Mouse (Mus musculus) liver, embryonic 15.5 days (tissue): Measurements from ENCODE around the gene Tpd52l2. TPM values are rescaled to one million over a fixed set of nuclear protein-coding genes. Genes with fewer than 3 reads are reported as not detected.

Source experiments
- ATAC-seq: fragments of 200-750 bp; cut with Nextera tagmentation; 2 replicates; pipeline ENCODE4 v1.8.0; 2017; ENCODE audit warnings: moderate number of reproducible peaks, mild to moderate bottlenecking, moderate library complexity; ENCODE audit not compliant: insufficient read depth
- H3K27ac ChIP-seq: fragments of 300-500 bp; sonication (generic); replicated peaks from 2 replicates; pipeline ENCODE4 v1.5.1; 2015; ENCODE audit warnings: mild to moderate bottlenecking, inconsistent platforms
- H3K27me3 ChIP-seq: fragments of 300-500 bp; sonication (generic); 2 replicates; pipeline ENCODE4 v1.6.1; 2015; ENCODE audit warnings: mild to moderate bottlenecking, inconsistent platforms
- H3K36me3 ChIP-seq: fragments of 300-500 bp; sonication (generic); replicated peaks from 2 replicates; pipeline ENCODE4 v1.6.1; 2015; ENCODE audit warnings: moderate library complexity, mild to moderate bottlenecking, inconsistent platforms
- H3K4me1 ChIP-seq: fragments of 300-500 bp; sonication (generic); replicated peaks from 2 replicates; pipeline ENCODE4 v1.6.1; 2015; ENCODE audit warnings: inconsistent platforms
- H3K4me2 ChIP-seq: fragments of 300-500 bp; sonication (generic); 2 replicates; pipeline ENCODE4 v1.6.1; 2015; ENCODE audit warnings: moderate library complexity, mild to moderate bottlenecking, inconsistent platforms
- H3K4me3 ChIP-seq: fragments of 300-500 bp; sonication (generic); replicated peaks from 2 replicates; pipeline ENCODE4 v1.5.1; 2015; ENCODE audit warnings: mild to moderate bottlenecking, inconsistent platforms
- H3K9ac ChIP-seq: fragments of 300-500 bp; sonication (generic); 2 replicates; pipeline ENCODE4 v1.6.1; 2015; ENCODE audit warnings: moderate library complexity, mild to moderate bottlenecking, inconsistent platforms
- H3K9me3 ChIP-seq: fragments of 300-500 bp; sonication (generic); replicated peaks from 2 replicates; pipeline ENCODE4 v1.6.1; 2016; ENCODE audit warnings: inconsistent platforms
- WGBS: fragments of 180-500 bp; shearing (Covaris S2); methylation state at CpG from one replicate; pipeline ENCODE4 v1.1.7; 2015; ENCODE audit warnings: mixed read lengths; ENCODE audit not compliant: insufficient replicate concordance; 5-methylcytosine and 5-hydroxymethylcytosine counted together
- polyA plus RNA-seq: library from polyadenylated mRNA; unstranded; fragments of >200 nt; fragmentation: Nextera tagmentation; extraction: Ambion mirVana; gene quantifications from 2 replicates; pipeline ENCODE4 v1.2.1, GENCODE M21; 2015

Gene Tpd52l2
- polyA plus RNA-seq, 1 experiment from 2014 or later, result 68.4 TPM

DNA sequence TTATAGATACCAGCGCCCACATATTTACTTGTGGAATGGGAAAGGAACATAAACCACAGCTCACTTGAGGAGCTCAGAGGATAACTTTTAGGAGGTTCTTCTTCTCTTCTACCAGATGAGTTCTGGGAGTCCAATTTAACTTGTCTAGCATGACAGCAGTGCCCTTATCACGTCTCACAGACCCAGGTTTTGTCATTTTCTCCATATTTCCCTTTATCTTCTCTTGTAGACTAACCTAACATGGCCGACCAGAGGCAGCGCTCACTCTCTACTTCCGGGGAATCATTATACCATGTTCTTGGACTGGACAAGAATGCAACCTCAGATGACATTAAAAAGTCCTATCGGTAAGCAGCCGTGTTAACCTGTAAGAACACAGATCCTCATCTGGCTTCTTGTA is 49.2 kb downstream of the Tpd52l2 start:
- WGBS, result 42% methylated on average over 7 of the region's 7 CpGs
- no peaks in the 10 kb centered on the region for H3K27me3 ChIP-seq
- no peak overlapping the region for H3K9ac ChIP-seq
- peaks cover 35% of the 10 kb centered on the region for H3K4me1 ChIP-seq
- peak overlapping the region; percentile 9 for H3K4me2 ChIP-seq
- H3K27ac ChIP-seq, result peak overlapping the region; percentile 69
- H3K9me3 ChIP-seq, result no peaks in the 10 kb centered on the region
- peaks cover 52% of the 10 kb centered on the region for H3K36me3 ChIP-seq
- H3K4me3 ChIP-seq, result no peak overlapping the region
- ATAC-seq, result peak; percentile 66

DNA sequence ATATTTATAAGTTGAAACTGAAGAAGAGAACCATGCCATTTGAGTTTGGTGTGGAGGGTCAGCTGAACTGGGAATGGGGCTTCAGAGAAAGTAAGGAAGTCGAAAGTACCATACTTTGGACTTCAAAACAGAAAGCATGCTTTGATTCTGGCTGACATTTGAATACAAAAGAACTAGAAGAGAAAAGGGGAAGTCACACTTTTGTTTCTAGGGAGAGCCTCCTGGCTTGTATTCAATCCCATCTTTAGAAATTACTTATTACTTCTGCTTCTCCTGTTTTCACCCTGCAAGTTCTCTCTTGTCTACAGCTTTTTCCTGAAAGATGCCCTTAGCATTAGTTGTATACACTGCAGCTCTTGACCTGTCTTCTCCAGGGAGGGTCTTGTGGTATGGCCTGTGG is 51.3 kb downstream of the Tpd52l2 start:
- no peak for ATAC-seq
- 41% methylated on average over 1 of the region's 1 CpGs for WGBS

DNA sequence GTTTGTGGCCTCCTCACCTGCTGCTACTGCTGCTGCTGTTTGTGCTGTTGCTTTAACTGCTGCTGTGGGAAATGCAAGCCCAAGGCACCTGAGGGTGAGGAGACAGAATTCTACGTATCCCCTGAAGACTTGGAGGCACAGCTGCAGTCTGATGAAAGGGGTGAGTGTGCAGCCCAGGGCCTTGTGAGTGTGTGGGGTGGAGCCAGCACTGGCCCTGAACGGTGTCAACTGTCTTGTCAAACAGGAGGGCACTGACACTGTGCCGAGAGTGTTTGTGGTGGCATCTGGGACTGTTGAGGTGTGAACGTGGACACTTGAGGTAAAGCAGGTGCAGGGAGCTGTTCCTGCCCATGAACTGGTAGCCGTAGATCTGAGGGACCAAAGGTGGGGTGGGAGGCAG is 51.7 kb downstream of the Tpd52l2 start:
- H3K27ac ChIP-seq, result no peak overlapping the region
- peaks cover 35% of the 10 kb centered on the region for H3K4me1 ChIP-seq
- H3K9me3 ChIP-seq, result no peaks in the 10 kb centered on the region
- no peak overlapping the region for H3K9ac ChIP-seq
- no peaks in the 10 kb centered on the region for H3K27me3 ChIP-seq
- H3K4me3 ChIP-seq, result no peak overlapping the region
- H3K36me3 ChIP-seq, result peaks cover 68% of the 10 kb centered on the region
- 90% methylated on average over 5 of the region's 5 CpGs for WGBS
- no peak for ATAC-seq
- H3K4me2 ChIP-seq, result no peak overlapping the region

More for the DNA sequence above, 51.3 kb downstream of the Tpd52l2 start:
- Histone ChIP-seq H3K27ac (no peak overlapping the region), H3K4me2 (no peak overlapping the region), H3K9me3 (no peaks in the 10 kb centered on the region), H3K4me1 (peaks cover 35% of the 10 kb centered on the region), H3K27me3 (no peaks in the 10 kb centered on the region), H3K9ac (no peak overlapping the region), H3K36me3 (peaks cover 66% of the 10 kb centered on the region), H3K4me3 (no peak overlapping the region)

DNA sequence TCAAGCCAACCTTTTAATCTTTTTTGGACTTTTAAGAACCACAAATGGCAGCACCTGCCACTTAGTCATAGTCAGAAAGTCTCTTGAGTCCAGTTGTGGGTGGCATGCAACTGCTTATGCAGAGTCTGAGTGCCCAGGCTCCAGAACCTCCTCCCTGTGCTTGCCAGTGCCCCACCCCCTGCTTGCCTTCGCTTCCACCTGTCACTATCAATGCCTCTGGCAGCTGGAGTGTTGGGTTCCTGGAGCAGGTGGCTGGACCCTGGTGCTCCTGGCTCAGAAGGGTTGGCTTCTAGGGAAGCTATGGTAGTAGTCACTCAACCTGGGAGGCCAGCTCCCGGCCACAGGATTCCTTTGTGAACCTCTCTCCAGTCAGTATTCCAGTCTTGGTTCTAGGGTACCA is 53.3 kb downstream of the Tpd52l2 start:
- no peaks in the 10 kb centered on the region for H3K27me3 ChIP-seq
- H3K9me3 ChIP-seq, result no peaks in the 10 kb centered on the region
- no peak overlapping the region for H3K9ac ChIP-seq
- peaks cover 35% of the 10 kb centered on the region for H3K4me1 ChIP-seq
- no peak for ATAC-seq
- WGBS, result 55% methylated on average over 2 of the region's 2 CpGs
- H3K4me3 ChIP-seq, result no peak overlapping the region
- peaks cover 76% of the 10 kb centered on the region for H3K36me3 ChIP-seq
- no peak overlapping the region for H3K4me2 ChIP-seq
- no peak overlapping the region for H3K27ac ChIP-seq

DNA sequence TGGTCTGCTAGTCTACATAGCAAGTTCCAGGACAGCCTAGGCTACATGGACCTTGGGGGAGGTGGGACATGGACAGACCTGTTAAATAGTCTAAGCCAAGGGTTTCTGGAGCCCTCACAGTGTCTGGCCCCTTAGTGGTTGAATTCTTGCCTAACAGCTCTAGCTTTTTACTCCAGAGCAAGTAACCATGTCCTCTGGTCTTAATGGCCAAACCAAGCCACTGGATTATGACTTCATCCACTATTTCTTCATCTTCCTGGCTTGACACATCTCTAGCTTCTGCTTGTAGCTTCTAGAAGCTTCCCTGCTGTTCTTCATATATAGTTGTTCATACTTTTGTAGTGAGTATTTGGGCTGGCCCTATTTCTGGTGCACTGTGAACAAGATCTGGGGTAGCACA is 56.8 kb downstream of the Tpd52l2 start:
- Histone ChIP-seq H3K4me2 (no peak overlapping the region), H3K9ac (no peak overlapping the region), H3K27ac (peak overlapping the region; percentile 16; the same call in 1 of the 2 replicates), H3K9me3 (no peaks in the 10 kb centered on the region), H3K4me3 (no peak overlapping the region), H3K4me1 (peaks cover 12% of the 10 kb centered on the region), H3K27me3 (no peaks in the 10 kb centered on the region), H3K36me3 (peaks cover 52% of the 10 kb centered on the region)
- 0 out of 2 replicates have a peak, but pooled peaks have one; percentile 8 for ATAC-seq

DNA sequence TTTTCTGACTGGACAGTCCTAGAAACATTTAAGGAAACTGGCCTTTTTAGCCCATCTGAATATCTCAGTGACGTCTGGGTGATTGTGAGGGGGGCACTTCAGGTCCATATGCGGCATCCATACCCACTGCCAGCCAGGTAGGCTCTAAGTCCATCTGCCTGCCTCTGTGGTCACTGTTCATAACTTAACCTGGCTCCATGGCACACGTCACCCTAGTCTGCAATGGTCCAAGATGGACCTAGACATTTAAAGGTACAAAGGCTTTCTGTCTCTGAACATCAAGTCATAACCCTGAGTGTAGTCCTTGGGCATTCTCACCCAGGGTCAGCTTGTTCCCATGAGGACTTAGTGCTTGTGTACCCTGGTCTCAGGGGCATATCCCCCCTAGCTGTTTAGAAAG is 70.4 kb downstream of the Tpd52l2 start:
- no peak overlapping the region for H3K9ac ChIP-seq
- H3K27me3 ChIP-seq, result no peaks in the 10 kb centered on the region
- ATAC-seq, result no peak
- no peaks in the 10 kb centered on the region for H3K9me3 ChIP-seq
- no peak overlapping the region for H3K4me2 ChIP-seq
- peaks cover 5% of the 10 kb centered on the region for H3K36me3 ChIP-seq
- H3K27ac ChIP-seq, result no peak overlapping the region
- 79% methylated on average over 3 of the region's 3 CpGs for WGBS
- H3K4me3 ChIP-seq, result no peak overlapping the region
- peaks cover 40% of the 10 kb centered on the region for H3K4me1 ChIP-seq

Other genes with a start within 250 kb of the Tpd52l2 start
- 9.6 and 10.8 TPM in 2 replicates for gene Gmeb2, start 209.1 kb upstream of the Tpd52l2 start, polyA plus RNA-seq
- gene Stmn3, start 182.6 kb upstream of the Tpd52l2 start, polyA plus RNA-seq, result 0.30 and 0.39 TPM in 2 replicates
- gene Rtel1, start 177.4 kb upstream of the Tpd52l2 start, polyA plus RNA-seq, result 22.9 and 24.7 TPM in 2 replicates
- gene Zgpat, start 132.2 kb upstream of the Tpd52l2 start, polyA plus RNA-seq, result 12.0 and 12.1 TPM in 2 replicates
- gene Arfrp1, start 131.7 kb upstream of the Tpd52l2 start, polyA plus RNA-seq, result 21.1 and 23.2 TPM in 2 replicates
- gene Lime1, start 117.1 kb upstream of the Tpd52l2 start, polyA plus RNA-seq, result 6.2 and 7.4 TPM in 2 replicates
- gene Zbtb46, start 37.7 kb upstream of the Tpd52l2 start, polyA plus RNA-seq, result 7.9 and 8.7 TPM in 2 replicates
- gene Abhd16b, start 3.9 kb upstream of the Tpd52l2 start, polyA plus RNA-seq, result not detected in 2 replicates
- 27.7 and 29.8 TPM in 2 replicates for gene Dnajc5, start 23.3 kb downstream of the Tpd52l2 start, polyA plus RNA-seq
- 20.4 and 27.5 TPM in 2 replicates for gene Uckl1, start 87.8 kb downstream of the Tpd52l2 start, polyA plus RNA-seq
- gene Prpf6, start 94.7 kb downstream of the Tpd52l2 start, polyA plus RNA-seq, result 23.8 and 25.9 TPM in 2 replicates
- 9.3 and 9.6 TPM in 2 replicates for gene Zfp512b, start 95.7 kb downstream of the Tpd52l2 start, polyA plus RNA-seq
- 2.2 and 2.6 TPM in 2 replicates for gene Samd10, start 102.1 kb downstream of the Tpd52l2 start, polyA plus RNA-seq
- not detected in 2 replicates for gene Gm29797, start 159.9 kb downstream of the Tpd52l2 start, polyA plus RNA-seq
- 6.7 and 8.0 TPM in 2 replicates for gene Sox18, start 174.5 kb downstream of the Tpd52l2 start, polyA plus RNA-seq
- gene Tcea2, start 183.2 kb downstream of the Tpd52l2 start, polyA plus RNA-seq, result 1.3 and 2.7 TPM in 2 replicates
- 22.3 and 22.4 TPM in 2 replicates for gene Rgs19, start 196.8 kb downstream of the Tpd52l2 start, polyA plus RNA-seq
- not detected in 2 replicates for gene Lkaaear1, start 201.3 kb downstream of the Tpd52l2 start, polyA plus RNA-seq
- 0.07 and 0.23 TPM in 2 replicates for gene Oprl1, start 217.9 kb downstream of the Tpd52l2 start, polyA plus RNA-seq